Mouse (Mus musculus): Measurements from ENCODE around the gene Sema4f.

Gene Sema4f

GRCm38 (mm10) chr6:82939167-82939912 lies at the start of gene Sema4f:
Gene Sema4f (minus strand): TSS chr6:82939769.
- DNase-seq (ENCODE audit: low spot score in 2 of 2): peak; percentile 87 to 92

- peak in 1 of 2 experiments; percentile 1 for DNase-seq (ENCODE audit: low spot score in 2 of 2)
These were observed 47.9 kb upstream of the Sema4f start for GRCm38 (mm10) chr6:82987411-82987971.

- peak; percentile 70 to 79 for DNase-seq (ENCODE audit: low spot score in 2 of 2)
These were observed 31.5 kb upstream of the Sema4f start for GRCm38 (mm10) chr6:82971031-82971430.

GRCm38 (mm10) chr6:82969249-82970084 lies 29.9 kb upstream of the Sema4f start:
- DNase-seq (ENCODE audit: low spot score in 2 of 2): no peak

- no peak for DNase-seq (ENCODE audit: low spot score in 2 of 2)
These were observed 22.1 kb upstream of the Sema4f start for GRCm38 (mm10) chr6:82961664-82962063.

GRCm38 (mm10) chr6:82956553-82957251 lies 17.1 kb upstream of the Sema4f start:
- no peak for DNase-seq (ENCODE audit: low spot score in 2 of 2)

- no peak for DNase-seq (ENCODE audit: low spot score in 2 of 2)
These were observed 7.1 kb upstream of the Sema4f start, which contains the start of gene M1ap for GRCm38 (mm10) chr6:82946651-82947050. Gene M1ap (plus strand): TSS chr6:82946902.

GRCm38 (mm10) chr6:82945750-82946149 lies 6.2 kb upstream of the Sema4f start:
- DNase-seq (ENCODE audit: low spot score in 2 of 2): no peak

- no peak for DNase-seq (ENCODE audit: low spot score in 2 of 2)
These were observed 1.2 kb upstream of the Sema4f start for GRCm38 (mm10) chr6:82940765-82941164.

GRCm38 (mm10) chr6:82934616-82935230 lies 4.8 kb downstream of the Sema4f start:
- no peak for DNase-seq (ENCODE audit: low spot score in 2 of 2)

- no peak for DNase-seq (ENCODE audit: low spot score in 2 of 2)
These were observed 12.0 kb downstream of the Sema4f start for GRCm38 (mm10) chr6:82927617-82928016.

- DNase-seq (ENCODE audit: low spot score in 2 of 2): no peak
These were observed 13.0 kb downstream of the Sema4f start for GRCm38 (mm10) chr6:82926528-82926927.

GRCm38 (mm10) chr6:82926106-82926505 lies 13.5 kb downstream of the Sema4f start:
- DNase-seq (ENCODE audit: low spot score in 2 of 2): no peak

GRCm38 (mm10) chr6:82925005-82925404 lies 14.6 kb downstream of the Sema4f start:
- DNase-seq (ENCODE audit: low spot score in 2 of 2): no peak

- no peak for DNase-seq (ENCODE audit: low spot score in 2 of 2)
These were observed 17.9 kb downstream of the Sema4f start for GRCm38 (mm10) chr6:82921426-82922224.

- no peak for DNase-seq (ENCODE audit: low spot score in 2 of 2)
These were observed 20.0 kb downstream of the Sema4f start for GRCm38 (mm10) chr6:82919520-82919919.

- DNase-seq (ENCODE audit: low spot score in 2 of 2): no peak
These were observed 21.2 kb downstream of the Sema4f start for GRCm38 (mm10) chr6:82918371-82918770.

- peak; percentile 62 to 69 for DNase-seq (ENCODE audit: low spot score in 2 of 2)
These were observed 21.8 kb downstream of the Sema4f start for GRCm38 (mm10) chr6:82917778-82918129.

- DNase-seq (ENCODE audit: low spot score in 2 of 2): peak; percentile 64 to 72
These were observed 22.3 kb downstream of the Sema4f start for GRCm38 (mm10) chr6:82917076-82917777.

GRCm38 (mm10) chr6:82916459-82916858 lies 23.1 kb downstream of the Sema4f start:
- DNase-seq (ENCODE audit: low spot score in 2 of 2): no peak

Measured in right cerebral cortex, postnatal 10 days (tissue).